Mouse (Mus musculus) ES-Bruce4 (cell line): Measurements from ENCODE around the gene Crocc. TPM values are rescaled to one million over a fixed set of nuclear protein-coding genes. Genes with fewer than 3 reads are reported as not detected.

Source experiments
- H3K27ac ChIP-seq: 2 replicates; pipeline ENCODE4 v1.5.1; 2012; ENCODE audit warnings: low read length, inconsistent platforms; ENCODE audit not compliant: insufficient read depth
- H3K27me3 ChIP-seq: 2 replicates; pipeline ENCODE4 v1.6.1; 2012; ENCODE audit warnings: mild to moderate bottlenecking, low read length, inconsistent platforms; ENCODE audit not compliant: control insufficient read depth, poor library complexity, insufficient read depth, severe bottlenecking
- H3K36me3 ChIP-seq: 2 replicates; pipeline ENCODE4 v1.6.1; 2012; ENCODE audit warnings: inconsistent platforms, mild to moderate bottlenecking, low read length, moderate library complexity; ENCODE audit not compliant: control insufficient read depth, poor library complexity, insufficient read depth, severe bottlenecking
- H3K4me1 ChIP-seq: one replicate; pipeline ENCODE4 v1.8.1; 2011; ENCODE audit warnings: low read length; ENCODE audit not compliant: control insufficient read depth, insufficient read depth
- H3K4me3 ChIP-seq: 2 replicates; pipeline ENCODE4 v1.5.1; 2011; ENCODE audit warnings: low read depth, mild to moderate bottlenecking, low read length
- H3K9ac ChIP-seq: 2 replicates; pipeline ENCODE4 v1.6.1; 2012; ENCODE audit warnings: low read depth, mild to moderate bottlenecking, inconsistent platforms; ENCODE audit not compliant: poor library complexity, severe bottlenecking
- H3K9me3 ChIP-seq: replicated peaks from 2 replicates; pipeline ENCODE4 v1.6.1; 2012; ENCODE audit warnings: mild to moderate bottlenecking, low read length, inconsistent platforms; ENCODE audit not compliant: control insufficient read depth, poor library complexity, insufficient read depth, severe bottlenecking
- CTCF ChIP-seq: IDR thresholded peaks from one replicate; pipeline ENCODE4 v1.8.1; 2011; ENCODE audit warnings: low read depth, low read length
- EP300 ChIP-seq: IDR thresholded peaks from 2 replicates; pipeline ENCODE4 v1.6.1; 2011; ENCODE audit warnings: low read depth, low read length; ENCODE audit not compliant: insufficient read depth
- POLR2A ChIP-seq: IDR thresholded peaks from one replicate; pipeline ENCODE4 v1.8.1; 2011; ENCODE audit warnings: low read length; ENCODE audit not compliant: insufficient read depth
- polyA plus RNA-seq: library from polyadenylated mRNA; stranded (reverse); fragments of >200 nt; gene quantifications from 2 replicates; pipeline ENCODE4 v1.2.4, GENCODE M21; 2011; ENCODE audit warnings: low read depth; ENCODE audit not compliant: missing spikeins, insufficient read depth, insufficient read length

Gene Crocc
- polyA plus RNA-seq, 1 experiment = 35.0 TPM

- TF ChIP-seq EP300 (no peak), POLR2A (no peak), CTCF (no peak)
- Histone ChIP-seq H3K27ac (no peak overlapping the region), H3K27me3 (no peaks in the 10 kb centered on the region), H3K9ac (no peak overlapping the region), H3K36me3 (no peaks in the 10 kb centered on the region), H3K4me3 (no peak overlapping the region), H3K4me1 (no peaks in the 10 kb centered on the region), H3K9me3 (no peaks in the 10 kb centered on the region)
Measured at GRCm38 (mm10) chr4:141020811-141021613, 39.3 kb downstream of the Crocc start.

GRCm38 (mm10) chr4:141020220-141020619 is 40.1 kb downstream of the Crocc start:
- no peak overlapping the region for H3K9ac ChIP-seq
- H3K36me3 ChIP-seq = no peaks in the 10 kb centered on the region

GRCm38 (mm10) chr4:141017657-141018436 is 42.5 kb downstream of the Crocc start:
- H3K9ac ChIP-seq = no peak overlapping the region
- H3K27me3 ChIP-seq = no peaks in the 10 kb centered on the region
- TF ChIP-seq CTCF (peak; percentile 36), POLR2A (no peak), EP300 (no peak)
- H3K9me3 ChIP-seq = no peaks in the 10 kb centered on the region
- no peak overlapping the region for H3K27ac ChIP-seq
- no peaks in the 10 kb centered on the region for H3K36me3 ChIP-seq
- H3K4me1 ChIP-seq = no peaks in the 10 kb centered on the region
- peak overlapping the region; percentile 12; the same call in 1 of the 2 replicates for H3K4me3 ChIP-seq

More at GRCm38 (mm10) chr4:141020220-141020619, 40.1 kb downstream of the Crocc start:
- H3K4me3 ChIP-seq = no peak overlapping the region
- H3K27ac ChIP-seq = no peak overlapping the region
- H3K27me3 ChIP-seq = no peaks in the 10 kb centered on the region
- H3K9me3 ChIP-seq = no peaks in the 10 kb centered on the region
- H3K4me1 ChIP-seq = no peaks in the 10 kb centered on the region
- TF ChIP-seq EP300 = no peak
- TF ChIP-seq CTCF = no peak
- TF ChIP-seq POLR2A = no peak

DNA sequence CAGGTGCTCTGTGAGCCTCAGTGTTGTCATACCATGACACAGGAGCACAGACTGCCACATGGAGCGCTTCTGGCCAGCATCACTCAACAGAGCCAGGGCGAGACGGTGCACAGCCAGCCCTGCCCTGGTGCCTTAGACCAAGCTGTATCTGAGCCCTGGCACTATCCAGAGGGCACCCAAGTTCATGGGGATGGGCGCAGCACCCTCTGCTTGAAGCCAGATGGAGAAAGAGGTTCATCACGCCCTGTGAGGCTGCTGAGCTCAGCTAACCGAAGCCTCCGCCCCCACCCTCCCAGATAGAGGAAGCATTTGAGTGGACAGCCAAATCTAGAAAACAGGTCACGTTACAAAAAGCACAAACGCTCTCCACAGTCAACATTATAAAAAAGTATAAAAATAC is 44.0 kb downstream of the Crocc start:
- H3K9me3 ChIP-seq = no peaks in the 10 kb centered on the region
- no peak overlapping the region for H3K4me3 ChIP-seq
- no peak overlapping the region for H3K9ac ChIP-seq
- no peaks in the 10 kb centered on the region for H3K27me3 ChIP-seq
- no peaks in the 10 kb centered on the region for H3K36me3 ChIP-seq
- H3K27ac ChIP-seq = no peak overlapping the region
- TF ChIP-seq POLR2A (no peak), CTCF (no peak), EP300 (no peak)
- H3K4me1 ChIP-seq = no peaks in the 10 kb centered on the region

DNA sequence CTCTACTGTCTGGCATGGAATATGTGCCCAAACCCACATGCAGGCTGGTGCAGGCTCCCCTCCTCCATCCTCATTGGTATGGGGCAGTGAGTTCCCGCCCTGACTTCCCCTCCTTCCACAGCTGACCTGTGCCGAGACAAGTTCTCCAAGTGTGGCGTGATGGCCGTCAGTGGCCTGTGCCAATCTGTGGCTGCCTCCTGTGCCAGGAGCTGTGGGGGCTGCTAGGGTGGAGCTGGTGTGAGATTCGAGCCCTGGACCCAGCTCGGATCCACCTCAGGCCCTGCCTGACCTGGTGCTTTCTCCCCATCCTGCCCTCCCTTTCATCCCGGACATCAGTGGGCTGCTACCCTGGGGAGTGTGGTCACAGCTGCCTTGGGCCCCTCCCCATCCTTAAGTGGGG is 45.0 kb downstream of the Crocc start:
- H3K36me3 ChIP-seq = no peaks in the 10 kb centered on the region
- H3K27me3 ChIP-seq = no peaks in the 10 kb centered on the region
- H3K27ac ChIP-seq = no peak overlapping the region
- H3K9ac ChIP-seq = no peak overlapping the region
- TF ChIP-seq EP300 (no peak), POLR2A (no peak), CTCF (no peak)
- no peaks in the 10 kb centered on the region for H3K4me1 ChIP-seq
- no peak overlapping the region for H3K4me3 ChIP-seq
- H3K9me3 ChIP-seq = no peaks in the 10 kb centered on the region
